Mouse (Mus musculus): ENCODE data around the gene Mms22l. TPM values are rescaled to one million over a fixed set of nuclear protein-coding genes. Genes with fewer than 3 reads are reported as not detected.

The Mms22l gene
- 15.2 TPM for polyA plus RNA-seq (2014; fragmentation: Illumina TruSeq; extraction: RNeasy Lipid Tissue Mini Kit (QIAGEN cat#74804); ENCODE audit: low replicate concordance)

DNA sequence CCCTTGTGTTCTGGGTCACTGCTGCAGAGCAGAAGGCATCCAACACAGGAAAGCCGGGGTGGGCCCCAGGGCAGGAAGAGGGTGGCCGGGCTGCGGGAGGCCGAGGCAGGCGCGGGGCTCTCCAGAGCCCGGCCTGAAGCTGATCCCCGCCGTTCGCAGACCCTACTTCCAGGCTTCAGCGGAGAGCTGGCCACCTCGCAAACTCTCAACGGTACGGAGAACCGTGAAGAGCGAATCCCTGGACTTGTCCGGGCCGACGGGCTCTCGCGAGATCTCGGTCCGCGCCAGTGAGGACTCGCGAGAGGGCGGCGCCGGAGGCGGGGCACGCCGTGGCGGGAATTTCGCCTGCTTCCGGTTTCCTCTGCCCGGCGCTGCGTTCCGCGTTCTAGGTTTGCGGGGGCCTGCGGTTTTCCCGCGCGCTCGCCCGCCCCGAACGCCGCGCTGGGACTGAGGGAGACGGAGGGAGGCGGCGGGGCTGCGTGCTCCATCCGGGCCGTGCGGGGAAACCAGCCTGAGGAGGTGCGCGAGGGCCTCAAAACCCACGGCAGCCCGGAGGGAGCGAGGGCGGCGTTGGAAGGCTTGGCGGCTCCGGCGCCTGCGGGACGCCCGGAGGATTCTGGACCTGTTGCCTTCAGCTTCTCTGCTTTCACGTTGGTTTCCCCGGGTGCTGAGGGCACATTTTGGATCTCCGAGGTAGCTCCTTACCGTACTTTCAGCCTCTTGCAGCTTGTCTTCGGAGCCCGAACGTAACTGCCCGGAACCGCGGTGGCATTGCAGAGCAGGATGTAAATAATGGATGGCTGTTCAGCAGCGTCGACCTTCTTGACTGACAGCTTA, at the start of gene Mms22l:
Mms22l (plus strand) TSS at position 336 of the 837 bp plus-strand sequence.

